Mouse (Mus musculus) monocyte, adult 5-6 weeks (primary cell): ENCODE results near the gene Acsf3. TPM values are rescaled to one million over a fixed set of nuclear protein-coding genes. Genes with fewer than 3 reads are reported as not detected.

ENCODE experiments used
- ATAC-seq: fragments of 153-309, 156-312 bp; replicated peaks from 2 replicates; pipeline ENCODE4 v1.8.0; 2017; ENCODE audit warnings: mild to moderate bottlenecking; ENCODE audit not compliant: low TSS enrichment, insufficient number of reproducible peaks, severe bottlenecking, poor library complexity, low FRiP score
- total RNA-seq: library from RNA; stranded (forward); fragments of 200-1000, 200-491, 200-594 nt; gene quantifications from 3 replicates; pipeline ENCODE4 v1.2.3, GENCODE M21; 2017

The Acsf3 gene
- total RNA-seq = 2.6 to 6.0 TPM (median 4.1 TPM) in 3 replicates

DNA sequence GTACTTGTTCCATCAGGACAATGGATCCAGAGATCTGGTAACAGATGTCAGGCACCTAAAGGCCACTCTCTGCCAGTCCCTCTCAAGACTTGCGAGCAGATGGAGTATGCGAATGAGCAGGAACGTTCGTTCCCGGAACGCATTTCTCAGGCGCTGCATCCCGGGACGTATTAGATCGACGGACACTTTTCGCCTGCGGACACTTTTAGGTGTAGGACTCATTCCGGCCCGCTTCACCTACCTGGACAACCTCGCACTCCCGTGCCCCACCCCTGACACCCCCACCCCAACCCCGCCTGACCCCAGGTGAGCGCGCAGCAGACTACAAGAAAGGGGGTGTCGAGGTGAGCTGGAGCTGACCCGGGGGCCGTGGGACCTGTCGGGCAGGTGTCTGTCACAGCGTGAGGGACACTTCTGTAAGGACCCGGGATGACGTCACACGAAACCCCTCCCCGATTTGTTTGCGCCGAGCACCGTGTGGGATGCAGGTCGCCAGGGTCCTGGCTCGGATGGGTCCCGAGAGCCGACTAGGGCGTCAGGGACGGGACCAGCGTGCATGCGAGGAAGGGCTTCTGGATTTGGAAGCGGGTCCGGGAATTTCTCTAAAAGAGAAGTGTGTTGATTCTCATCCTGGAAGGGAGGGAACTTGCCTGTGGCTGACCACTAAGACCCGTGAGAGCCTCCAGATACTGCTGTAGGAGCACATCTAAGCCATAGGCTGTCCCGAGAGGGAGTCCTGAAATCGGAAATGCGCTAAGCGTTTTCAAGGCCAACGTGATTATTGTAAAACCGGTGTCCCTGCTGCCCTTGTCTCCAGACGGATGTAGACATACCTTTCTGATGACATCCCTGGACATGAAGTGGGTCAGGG lies at the start of gene Acsf3:
Acsf3 (plus strand) TSS at position 202 of the 871 bp plus-strand sequence.
- peak; percentile 74 for ATAC-seq

DNA sequence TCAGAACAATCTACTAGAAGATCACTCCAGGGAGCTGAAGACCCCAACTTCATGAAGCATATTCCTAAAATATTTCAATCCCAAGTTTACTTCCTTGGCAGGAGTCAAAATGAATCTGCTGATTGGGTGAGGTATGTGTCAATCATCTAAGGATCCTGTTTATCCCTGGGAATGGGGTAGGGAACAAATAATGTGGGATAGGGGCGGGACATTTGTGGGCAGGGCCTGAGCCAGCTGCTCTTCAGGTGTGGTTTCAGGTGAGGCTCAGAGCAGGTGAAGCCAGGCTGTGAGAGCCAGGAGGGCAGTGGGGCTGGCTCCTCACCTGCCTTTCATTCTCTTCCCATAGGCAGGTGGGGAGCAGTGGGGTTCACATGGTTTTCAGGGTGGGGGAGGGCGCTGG lies 48.5 kb upstream of the Acsf3 start:
- no peak for ATAC-seq

DNA sequence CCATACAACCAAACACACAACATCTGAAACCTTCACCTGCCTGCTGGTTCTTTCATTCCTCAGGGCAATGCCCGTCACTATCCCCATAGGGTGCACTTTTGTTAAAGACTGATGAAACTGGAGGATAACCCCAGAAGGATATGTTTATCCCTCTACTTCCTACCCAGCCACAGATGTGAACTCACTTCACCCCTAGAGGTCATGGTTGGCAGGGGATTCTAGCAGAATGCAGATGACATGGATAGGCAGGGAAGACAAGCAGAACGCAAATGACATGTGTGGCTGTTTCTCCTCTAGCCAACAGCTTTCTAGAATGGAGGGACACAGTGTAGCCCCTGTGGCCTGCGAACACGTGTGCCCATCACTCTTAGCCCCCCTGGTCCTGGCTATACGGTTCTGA lies 47.9 kb upstream of the Acsf3 start:
- no peak; the same call in 1 of the 2 replicates for ATAC-seq

DNA sequence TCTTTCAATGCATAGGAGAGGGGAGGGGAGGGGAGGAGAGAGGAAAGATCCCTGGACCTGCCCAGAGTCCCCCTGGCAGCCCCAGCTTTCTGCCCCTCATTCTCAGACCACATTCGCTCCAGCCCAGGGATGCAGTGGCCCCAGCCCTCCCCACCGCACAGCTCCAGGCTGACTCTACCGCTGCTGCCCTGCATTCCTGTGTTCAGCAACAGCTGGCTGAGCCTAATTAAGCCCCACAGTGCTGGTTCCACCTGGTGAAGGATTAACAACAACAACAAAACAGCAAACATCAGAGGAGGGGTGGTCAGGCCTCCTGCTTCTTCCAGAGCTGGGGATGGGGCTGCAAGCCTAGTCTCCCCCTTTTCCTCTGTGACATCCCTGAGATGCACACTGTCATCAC lies 46.7 kb upstream of the Acsf3 start:
- ATAC-seq = no peak

DNA sequence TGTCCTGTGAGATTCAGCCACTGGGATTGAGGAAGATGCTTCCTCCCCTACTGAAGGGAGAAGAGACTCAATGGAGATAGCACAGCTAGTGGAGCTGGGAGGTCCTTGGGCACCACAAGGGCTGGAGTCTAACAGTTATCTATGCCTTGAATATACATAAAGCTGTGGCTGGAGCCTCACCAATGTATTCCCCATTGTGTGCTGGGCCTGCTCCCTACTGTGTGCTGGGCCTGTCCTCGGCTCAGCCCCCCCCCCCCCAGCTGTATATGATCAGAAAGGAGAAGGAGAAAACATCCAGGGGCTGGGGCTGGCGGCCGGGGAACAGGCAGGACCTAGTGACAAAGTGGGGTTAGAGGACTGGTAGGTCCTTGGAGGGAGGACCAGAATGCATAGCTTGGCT lies 40.2 kb upstream of the Acsf3 start:
- no peak for ATAC-seq

DNA sequence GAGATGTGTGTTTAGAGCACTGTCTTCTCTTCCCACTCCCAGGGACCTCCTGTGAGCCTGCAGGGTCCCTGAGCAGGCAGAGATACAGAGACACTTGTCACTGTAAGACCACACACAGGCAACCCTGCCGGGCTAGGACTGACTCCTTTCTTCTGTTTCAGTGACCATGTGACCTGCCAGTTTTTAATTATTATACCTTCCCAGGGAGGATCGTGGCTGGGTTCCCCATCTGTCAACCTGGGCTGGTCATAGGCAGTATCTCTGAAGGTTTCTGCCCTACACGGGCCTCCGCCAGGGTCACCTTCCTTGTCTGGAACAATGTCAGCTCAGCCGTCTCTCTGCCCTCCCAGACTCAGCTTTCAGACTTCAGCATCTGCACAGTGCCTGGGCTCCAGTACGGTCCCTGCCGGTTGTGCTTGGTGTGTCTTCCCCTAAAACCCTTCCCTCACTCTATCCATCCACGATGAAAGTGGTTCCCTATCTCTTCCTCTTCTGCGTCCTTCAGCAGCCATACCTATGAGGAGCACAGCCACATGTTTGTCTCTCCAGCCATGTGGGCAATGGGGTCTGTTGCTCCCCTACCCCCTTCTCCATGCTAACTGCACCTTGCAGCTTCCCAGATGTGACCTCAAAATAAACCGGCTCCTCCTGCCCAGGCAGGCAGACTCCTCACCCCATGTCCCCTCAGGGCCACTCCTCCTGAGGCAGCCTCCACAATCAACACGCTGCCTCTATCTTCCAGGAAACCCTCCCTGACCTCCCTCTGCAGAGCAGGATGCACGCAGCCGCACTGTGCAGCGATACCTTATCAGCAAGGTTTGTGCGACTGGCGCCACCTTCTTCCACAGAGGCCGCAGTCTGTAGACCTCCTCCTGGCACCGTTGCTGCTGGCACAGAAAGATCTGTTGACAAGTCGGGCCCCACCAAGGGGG lies 39.5 kb upstream of the Acsf3 start:
- ATAC-seq = no peak

DNA sequence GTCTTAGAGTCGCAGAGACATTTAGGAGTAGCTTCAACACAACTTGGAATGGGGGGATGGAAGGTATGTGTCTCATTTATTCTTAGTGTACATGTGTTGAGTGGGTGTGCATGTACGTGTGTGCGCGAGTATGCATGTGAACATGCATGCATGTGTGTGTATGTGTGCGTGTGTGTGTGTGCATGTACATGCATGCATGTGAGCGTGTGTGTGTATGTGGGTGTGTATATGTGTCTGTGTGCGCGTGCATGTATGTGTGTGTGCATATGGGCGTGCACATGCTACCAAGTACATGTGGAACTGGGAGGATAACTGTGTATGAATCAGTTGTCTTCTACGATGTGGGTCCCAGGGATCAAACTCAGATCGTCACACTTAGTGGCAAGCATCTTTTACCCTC lies 38.7 kb upstream of the Acsf3 start:
- ATAC-seq = no peak

DNA sequence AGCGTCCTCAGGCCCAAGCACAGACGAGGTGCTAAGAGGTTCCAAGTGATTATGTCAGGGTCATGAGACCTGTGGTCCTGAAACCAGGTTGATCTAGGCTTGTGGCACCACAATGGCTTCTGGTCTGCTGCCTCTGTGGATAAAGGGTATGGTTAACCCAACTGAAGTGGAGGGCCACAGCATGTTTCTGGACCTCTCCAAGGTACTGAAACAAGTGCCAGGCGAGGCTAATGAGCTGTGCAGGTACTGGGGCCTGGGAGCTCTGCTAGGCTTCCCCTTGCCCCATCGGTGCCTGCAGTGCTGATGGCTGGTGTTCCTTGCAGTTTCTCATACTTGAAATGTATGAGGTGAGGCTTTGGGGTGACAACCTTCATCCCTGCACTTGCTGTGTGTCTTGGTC lies 38.2 kb upstream of the Acsf3 start:
- ATAC-seq = no peak

DNA sequence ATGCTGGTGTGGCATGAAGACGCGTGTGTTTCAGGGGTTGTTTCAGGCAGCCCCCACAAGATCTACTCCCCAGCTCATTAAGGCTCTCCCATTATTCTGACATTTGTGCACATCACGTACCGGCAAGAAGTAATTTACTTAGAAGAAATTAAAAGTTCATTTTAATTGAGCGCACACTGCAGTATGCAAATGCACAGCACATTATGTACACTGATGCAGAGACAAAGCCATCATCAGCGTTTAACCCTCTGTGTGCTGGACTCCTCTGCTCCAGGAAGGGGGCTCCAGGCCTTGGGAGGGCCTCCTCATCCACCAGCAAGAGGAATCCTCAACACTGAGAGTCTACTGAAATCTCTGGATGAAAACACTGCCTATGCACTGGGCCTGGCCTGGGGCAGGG lies 37.4 kb upstream of the Acsf3 start:
- no peak for ATAC-seq

DNA sequence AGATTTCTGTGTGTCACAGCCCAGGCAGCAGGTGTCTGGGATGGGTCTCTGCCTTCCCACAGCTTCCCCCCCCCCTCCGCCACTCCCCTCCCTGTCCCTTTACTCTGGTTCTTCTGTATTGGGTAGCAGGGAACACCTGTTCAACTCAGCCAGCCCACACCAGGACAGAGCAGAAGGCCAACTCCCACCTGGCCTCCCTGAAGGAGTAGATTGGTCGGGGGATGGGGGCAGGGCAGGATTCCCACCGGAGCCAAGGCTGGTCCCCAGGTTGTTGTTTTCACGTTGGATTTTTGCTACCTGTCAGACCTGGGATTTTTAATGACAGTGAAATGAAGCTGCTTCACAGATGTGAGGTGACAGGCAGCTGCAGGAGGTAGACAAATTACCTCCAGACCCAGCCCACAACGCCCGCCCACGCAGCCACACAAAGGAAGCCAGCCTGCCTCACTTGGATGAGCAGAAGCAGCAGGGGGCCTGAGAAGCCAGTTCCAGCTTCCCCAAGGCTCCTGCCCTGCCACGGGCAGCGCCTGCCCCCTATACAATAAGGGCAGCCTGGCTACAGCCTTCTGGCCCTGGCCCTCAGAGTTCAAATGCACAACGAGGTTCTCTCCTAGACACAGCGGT lies 36.1 kb upstream of the Acsf3 start:
- no peak for ATAC-seq

DNA sequence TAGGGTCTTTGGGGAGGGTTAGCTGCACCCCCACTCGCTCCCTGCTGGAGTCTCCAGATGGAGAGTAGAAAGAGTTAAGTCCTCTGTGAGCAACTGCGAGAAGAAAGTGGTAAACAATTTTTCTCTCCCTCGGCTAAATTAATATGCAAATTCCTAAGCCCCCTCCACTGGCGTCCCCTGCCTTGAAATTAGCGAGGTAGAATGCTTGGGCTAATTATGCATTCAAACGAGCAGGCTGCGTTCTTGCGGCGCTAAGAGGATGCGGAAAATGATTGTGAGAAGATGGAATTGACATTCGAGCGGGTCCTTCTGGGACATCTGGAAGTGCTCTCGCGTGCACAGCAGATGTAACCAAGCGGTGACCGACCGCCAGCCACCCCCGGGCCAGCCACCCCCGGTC lies 32.8 kb upstream of the Acsf3 start:
- ATAC-seq = no peak

DNA sequence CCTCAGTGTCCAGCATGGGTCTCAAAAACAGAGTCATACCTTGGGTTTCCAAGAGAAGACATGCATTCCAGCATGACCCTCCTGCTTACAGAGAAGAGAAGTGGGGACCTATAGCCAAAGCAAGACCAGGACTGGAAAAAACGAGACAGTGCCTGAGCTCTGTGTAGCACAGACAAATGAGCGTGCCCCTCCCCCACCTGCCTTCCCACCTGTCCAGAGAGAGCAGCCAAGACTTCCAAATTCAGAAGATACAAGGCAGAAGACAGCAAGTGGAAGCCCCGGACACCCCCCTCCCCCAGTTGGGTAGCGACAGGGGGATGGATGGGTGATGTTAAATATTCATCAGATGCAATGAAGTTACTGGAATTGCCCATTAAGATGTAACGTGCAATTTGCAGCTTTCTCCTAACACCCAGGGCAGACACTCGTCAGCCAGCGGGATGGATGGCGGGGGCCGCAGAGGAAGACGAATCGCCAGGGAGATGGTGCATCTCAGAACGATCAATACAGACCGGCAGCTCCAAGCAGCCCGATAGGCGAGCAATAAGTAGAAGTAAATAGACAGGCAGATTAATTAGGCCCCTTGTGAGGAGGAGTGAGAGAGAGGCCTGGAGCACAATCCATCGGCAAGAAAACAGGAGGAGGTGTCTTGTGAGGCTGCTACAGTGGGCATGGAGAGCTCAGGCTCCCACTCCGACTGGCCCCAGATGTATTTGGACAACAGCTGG lies 30.1 kb upstream of the Acsf3 start:
- no peak for ATAC-seq

DNA sequence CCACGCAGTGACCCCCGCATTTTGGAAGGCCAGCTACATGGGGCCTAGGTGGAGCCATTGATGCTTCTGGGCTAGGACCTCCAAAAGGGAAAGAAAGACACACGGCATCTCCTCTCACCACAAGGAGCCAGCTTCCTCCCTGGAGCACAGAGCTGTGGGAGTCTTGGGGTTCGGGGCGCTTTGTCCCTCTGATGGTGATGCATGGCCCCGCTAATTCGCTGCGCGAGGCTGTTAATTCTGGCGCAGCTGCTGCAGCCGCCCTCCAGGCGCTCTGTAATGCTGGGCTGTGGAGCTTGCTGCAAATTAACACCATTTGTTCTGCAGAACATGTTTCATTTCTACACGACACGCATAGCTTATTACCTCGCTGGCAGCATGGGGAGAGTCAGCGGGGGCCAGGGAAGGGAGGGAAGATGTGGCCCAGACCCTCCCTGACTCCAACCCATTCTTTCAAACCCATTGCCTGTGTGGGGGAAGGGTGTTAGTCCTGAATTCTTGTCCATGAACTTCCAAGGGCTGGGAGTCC lies 29.5 kb upstream of the Acsf3 start:
- no peak for ATAC-seq

DNA sequence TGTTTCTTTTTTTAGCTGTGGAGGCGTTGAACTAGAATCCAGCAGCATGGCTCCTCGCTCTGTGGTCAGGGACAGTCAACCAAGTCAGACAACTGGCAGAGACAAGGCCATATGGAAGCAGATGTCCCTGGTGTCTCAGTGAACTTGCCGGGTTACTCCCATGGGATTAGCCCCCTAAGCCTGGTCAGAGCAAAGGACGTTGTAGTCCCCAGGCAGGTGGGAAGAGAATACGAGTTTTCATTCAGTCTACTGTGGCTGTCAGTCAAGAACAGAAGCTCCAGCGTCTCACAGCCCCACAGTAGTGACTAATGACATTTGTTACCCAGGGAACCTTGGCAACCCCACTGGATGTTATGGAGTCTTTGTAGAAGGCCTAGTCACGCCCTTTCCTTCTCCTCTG lies 28.8 kb upstream of the Acsf3 start:
- no peak for ATAC-seq

DNA sequence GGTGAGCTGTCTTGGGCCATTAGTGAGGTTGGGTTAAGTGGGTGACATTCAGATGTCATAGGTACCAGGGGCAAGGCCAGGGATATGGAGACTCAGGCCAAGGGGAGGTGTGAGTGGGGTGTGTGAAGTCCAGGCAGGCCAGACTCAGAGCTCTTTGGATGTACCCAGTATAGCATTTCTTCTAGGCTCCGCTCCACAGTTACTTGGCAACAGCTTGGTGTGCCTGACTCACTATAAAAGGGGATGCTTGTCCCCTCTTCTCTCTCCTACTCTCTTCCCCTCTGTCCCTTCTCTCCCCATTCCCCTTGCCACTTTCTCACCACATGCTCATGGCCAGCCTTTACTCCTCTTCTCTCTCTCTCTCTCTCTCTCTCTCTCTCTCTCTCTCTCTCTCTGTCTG lies 27.5 kb upstream of the Acsf3 start:
- ATAC-seq = no peak

DNA sequence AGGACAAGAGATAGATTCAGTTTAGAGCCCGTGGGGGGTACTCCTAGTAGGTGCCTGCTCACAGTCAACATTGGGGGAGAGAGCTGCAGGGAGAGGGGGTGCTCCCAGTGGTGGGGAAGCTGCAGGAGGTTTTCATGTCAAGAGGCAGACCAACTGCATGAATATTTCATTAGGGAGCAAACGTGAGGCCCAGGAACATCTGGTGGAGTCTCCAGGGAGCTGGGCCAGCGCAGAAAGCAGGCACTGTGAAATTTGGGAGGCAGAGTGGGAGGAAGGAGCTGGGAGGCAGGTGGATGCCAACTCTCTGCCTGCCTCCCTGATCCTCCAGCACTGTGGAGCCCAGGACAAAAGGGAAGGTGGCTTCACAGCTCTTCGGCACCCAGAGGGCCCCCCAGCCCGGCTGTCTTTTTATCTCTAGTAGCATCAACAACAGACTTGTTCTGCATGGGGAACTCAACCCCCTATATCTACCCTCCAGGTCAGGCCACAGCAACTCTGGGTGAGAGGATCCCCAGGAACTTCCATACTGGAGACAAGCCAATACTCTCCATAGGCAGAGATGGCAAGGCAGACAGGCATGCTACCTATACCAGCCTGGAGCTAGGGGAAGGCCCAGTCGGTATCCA lies 25.8 kb upstream of the Acsf3 start:
- no peak for ATAC-seq

DNA sequence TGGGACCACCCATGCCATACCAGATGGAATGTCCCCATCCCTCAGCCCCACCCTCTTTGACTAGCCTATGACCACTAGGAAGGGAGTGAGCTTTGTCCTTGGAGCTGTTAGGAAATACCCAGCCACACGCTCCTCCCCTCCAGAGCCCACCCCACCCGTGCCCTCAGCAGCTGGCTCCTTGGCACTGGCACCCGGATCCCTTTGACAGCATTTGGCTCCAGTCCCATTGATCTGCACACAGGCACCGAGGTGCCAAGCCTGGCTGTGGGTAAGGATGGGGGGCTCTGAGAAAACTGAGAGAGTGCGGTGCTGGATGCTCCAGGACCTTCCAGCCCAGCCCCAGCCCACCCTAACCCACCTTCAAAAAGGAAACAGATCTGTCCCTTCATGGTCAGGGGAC lies 23.9 kb upstream of the Acsf3 start:
- no peak for ATAC-seq

DNA sequence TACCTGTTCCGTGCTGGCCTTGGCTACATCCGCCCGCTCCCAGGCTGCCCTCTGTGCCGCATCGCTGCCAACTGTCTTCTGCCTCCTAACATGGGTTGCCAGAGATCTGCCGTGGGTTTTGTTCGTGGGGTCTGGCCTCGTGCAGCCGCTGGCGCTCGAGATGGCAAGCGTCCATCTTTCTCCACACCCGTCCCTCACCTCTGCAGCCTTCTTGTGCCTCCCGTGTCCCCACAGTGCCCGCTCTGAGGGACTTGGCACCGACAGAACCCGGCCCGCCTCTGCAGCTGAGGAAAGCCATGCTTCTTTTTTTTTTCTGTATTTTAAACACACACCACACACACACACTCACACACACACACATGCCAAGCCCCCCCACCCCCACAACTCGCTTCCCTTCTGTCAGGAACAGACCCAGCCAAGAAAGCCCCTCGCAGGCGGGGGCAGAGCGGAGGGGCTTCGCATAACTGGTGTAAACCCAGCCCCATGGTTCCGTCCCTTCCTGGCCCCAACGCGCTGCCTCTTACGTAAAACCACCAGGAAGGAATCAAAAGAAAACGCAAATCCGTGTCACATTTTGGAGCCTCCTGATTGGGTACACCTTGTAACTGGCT lies 23.1 kb upstream of the Acsf3 start:
- no peak for ATAC-seq
